Mouse (Mus musculus): Measurements from ENCODE around the gene Unc13d. TPM values are rescaled to one million over a fixed set of nuclear protein-coding genes. Genes with fewer than 3 reads are reported as not detected.
"Not testable (repeated sequence)": the region's sequence is repeated elsewhere in the genome, so short reads cannot be mapped to it uniquely, and the experiment has no call there.

The Unc13d gene
- polyA plus RNA-seq, 1 experiment: 18.2 TPM

DNA sequence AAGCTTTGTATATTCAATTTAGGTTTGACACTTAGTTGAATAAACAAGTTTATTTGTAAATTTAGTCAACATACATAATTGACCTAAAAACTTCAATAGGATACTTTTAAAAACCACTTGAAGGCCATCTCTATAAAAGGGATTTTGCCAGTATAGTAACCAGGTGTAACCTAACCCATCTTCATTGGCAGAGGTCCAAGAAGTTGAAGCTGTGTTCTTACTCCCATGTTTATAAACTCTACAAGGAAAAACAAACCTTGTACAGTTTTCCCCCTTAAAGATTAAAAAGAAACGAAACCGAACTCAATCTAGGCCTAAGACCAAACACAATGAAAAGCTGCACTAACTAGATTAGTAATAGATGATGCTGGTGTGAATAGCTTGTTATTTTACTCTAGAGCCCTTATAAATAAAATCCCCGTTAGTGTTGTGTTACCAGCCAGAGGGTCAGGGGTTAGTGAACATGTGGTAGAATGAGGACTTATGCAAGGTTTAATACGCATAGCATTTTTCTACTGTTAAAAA is 55.4 kb downstream of the Unc13d start:
- peaks cover 37% of the 10 kb centered on the region for H3K36me3 ChIP-seq (ENCODE audit: control insufficient read depth)
- TF ChIP-seq TAL1 (IDR thresholded peaks at IDR 0.05; ENCODE audit: low read length): no peak
- no peak for TF ChIP-seq GATA1 (IDR thresholded peaks at IDR 0.05; ENCODE audit: low read length)
- H3K9me3 ChIP-seq (ENCODE audit: control insufficient read depth, low read length): no peaks in the 10 kb centered on the region
- peaks cover 23% of the 10 kb centered on the region for H3K4me1 ChIP-seq (ENCODE audit: control insufficient read depth)
- no peaks in the 10 kb centered on the region for H3K27me3 ChIP-seq (ENCODE audit: control insufficient read depth)
- peak overlapping the region; percentile 58 for H3K4me3 ChIP-seq (replicated peaks)

DNA sequence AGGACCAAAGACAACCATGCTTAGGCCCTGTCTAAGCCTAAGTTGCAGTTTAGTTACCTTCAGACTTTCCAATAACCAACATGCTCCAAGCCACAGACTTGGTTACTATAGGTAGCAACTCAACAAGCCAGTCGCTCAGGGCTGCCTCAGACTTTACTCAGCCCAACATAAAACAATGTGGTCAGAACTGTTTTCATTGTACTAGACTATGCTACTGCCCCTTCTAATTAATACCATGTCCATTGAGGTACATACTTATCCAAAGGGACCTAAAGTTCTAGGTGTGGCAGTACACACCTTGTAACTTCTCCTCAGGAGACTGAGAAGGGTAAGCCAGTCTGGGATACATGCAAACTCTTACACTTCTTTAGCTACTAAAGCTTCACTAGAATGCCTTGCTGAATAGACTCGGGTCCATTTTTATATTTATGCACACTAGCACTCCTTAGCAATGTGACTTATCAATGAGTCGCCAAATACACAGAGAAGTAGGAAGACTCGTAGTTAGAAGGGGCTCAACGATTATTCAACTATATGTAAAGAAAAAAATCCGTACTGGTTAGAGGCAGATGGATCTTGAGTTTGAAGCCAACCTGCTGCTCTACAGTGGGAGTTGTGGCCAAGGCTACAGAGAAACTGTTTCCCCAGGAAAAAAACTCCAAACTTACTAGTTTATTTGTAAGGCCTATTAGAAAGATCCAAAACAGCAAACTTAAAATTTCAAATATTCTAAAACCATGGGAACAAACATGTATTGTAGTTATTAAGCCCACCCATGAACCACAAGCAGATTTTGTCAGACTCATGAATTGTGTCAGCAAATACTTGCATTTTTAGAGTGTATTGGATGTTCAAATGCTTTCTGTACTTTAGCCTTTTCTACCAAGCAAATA is 56.2 kb downstream of the Unc13d start:
- Histone ChIP-seq H3K9me3 (ENCODE audit: control insufficient read depth, low read length) (no peaks in the 10 kb centered on the region), H3K4me1 (ENCODE audit: control insufficient read depth) (peaks cover 23% of the 10 kb centered on the region), H3K4me3 (replicated peaks) (peak overlapping the region; percentile 58), H3K27me3 (ENCODE audit: control insufficient read depth) (no peaks in the 10 kb centered on the region), H3K36me3 (ENCODE audit: control insufficient read depth) (peaks cover 37% of the 10 kb centered on the region)
- TF ChIP-seq GATA1 (IDR thresholded peaks at IDR 0.05; ENCODE audit: low read length): no peak
- TF ChIP-seq TAL1 (IDR thresholded peaks at IDR 0.05; ENCODE audit: low read length): no peak

DNA sequence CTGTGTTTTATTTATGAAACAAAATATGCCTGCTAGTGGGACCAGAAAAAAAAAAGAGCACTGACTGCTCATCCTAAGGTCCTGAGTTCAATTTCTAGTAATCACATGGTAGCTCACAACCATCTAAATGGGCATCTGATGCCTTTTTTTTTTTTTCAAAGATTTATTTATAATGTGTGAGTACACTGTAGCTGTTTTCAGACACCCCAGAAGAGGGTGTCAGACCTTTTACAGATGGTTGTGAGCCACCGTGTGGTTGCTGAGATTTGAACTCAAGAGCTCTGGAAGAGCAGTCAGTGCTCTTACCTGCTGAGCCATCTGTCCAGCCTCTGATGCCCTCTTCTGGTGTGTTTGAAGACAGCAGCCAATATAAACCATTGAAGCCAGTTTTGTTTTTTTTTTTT is 57.2 kb downstream of the Unc13d start:
- Histone ChIP-seq H3K27me3 (ENCODE audit: control insufficient read depth) (peaks cover 7% of the 10 kb centered on the region), H3K4me1 (ENCODE audit: control insufficient read depth) (peaks cover 21% of the 10 kb centered on the region), H3K4me3 (replicated peaks) (no peak overlapping the region), H3K9me3 (ENCODE audit: control insufficient read depth, low read length) (no peaks in the 10 kb centered on the region), H3K36me3 (ENCODE audit: control insufficient read depth) (peaks cover 37% of the 10 kb centered on the region)
- TF ChIP-seq TAL1 (IDR thresholded peaks at IDR 0.05; ENCODE audit: low read length): no peak
- no peak for TF ChIP-seq GATA1 (IDR thresholded peaks at IDR 0.05; ENCODE audit: low read length)

DNA sequence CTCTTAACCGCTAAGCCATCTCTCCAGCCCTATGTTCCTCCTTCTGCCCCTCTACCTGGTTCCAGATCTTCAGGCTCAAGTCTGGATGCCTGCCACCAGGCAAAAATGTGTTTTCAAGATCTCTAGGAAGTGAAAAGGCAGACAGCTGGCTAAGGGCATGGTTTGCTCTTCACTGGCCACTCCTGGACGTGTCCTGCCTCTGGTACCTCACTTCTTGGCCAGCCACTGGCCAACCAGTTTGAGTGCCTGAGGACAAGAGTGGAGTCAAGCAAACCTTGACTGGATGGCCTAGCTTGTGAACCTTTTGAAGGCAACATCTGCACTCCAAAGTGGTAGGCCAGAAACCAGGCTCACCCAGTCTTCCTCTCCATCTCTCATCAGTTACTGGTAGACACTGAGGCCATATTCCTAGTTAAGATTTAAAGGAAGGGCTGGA is 57.8 kb downstream of the Unc13d start:
- no peaks in the 10 kb centered on the region for H3K9me3 ChIP-seq (ENCODE audit: control insufficient read depth, low read length)
- TF ChIP-seq GATA1 (IDR thresholded peaks at IDR 0.05; ENCODE audit: low read length) (no peak), TAL1 (IDR thresholded peaks at IDR 0.05; ENCODE audit: low read length) (no peak)
- H3K4me3 ChIP-seq (replicated peaks): no peak overlapping the region
- H3K4me1 ChIP-seq (ENCODE audit: control insufficient read depth): peaks cover 19% of the 10 kb centered on the region
- H3K27me3 ChIP-seq (ENCODE audit: control insufficient read depth): peaks cover 10% of the 10 kb centered on the region
- H3K36me3 ChIP-seq (ENCODE audit: control insufficient read depth): peaks cover 37% of the 10 kb centered on the region

DNA sequence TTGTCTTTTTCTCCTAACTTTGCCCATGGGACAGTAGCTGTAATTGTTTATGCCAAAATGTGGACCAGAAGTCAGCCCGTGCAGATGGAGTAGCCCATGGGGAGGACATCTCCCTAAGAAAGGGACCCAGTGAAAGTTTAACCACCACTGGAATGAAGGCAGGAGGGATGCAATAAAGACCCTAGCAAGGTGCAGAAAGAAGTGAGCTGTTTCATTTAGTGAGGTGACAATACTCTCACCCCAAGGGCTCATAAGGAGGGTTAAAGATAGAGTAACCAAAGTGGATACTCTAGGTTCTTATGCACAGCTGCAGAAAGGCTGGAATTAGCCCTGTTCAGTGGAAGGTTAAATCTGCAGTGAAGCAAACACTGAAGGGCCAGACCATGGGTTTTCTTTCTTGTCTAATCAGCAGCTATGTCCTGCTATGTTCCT is 58.4 kb downstream of the Unc13d start:
- H3K4me1 ChIP-seq (ENCODE audit: control insufficient read depth): peaks cover 19% of the 10 kb centered on the region
- H3K4me3 ChIP-seq (replicated peaks): no peak overlapping the region
- H3K27me3 ChIP-seq (ENCODE audit: control insufficient read depth): peaks cover 15% of the 10 kb centered on the region
- peaks cover 37% of the 10 kb centered on the region for H3K36me3 ChIP-seq (ENCODE audit: control insufficient read depth)
- TF ChIP-seq GATA1 (IDR thresholded peaks at IDR 0.05; ENCODE audit: low read length) (no peak), TAL1 (IDR thresholded peaks at IDR 0.05; ENCODE audit: low read length) (no peak)
- no peaks in the 10 kb centered on the region for H3K9me3 ChIP-seq (ENCODE audit: control insufficient read depth, low read length)

DNA sequence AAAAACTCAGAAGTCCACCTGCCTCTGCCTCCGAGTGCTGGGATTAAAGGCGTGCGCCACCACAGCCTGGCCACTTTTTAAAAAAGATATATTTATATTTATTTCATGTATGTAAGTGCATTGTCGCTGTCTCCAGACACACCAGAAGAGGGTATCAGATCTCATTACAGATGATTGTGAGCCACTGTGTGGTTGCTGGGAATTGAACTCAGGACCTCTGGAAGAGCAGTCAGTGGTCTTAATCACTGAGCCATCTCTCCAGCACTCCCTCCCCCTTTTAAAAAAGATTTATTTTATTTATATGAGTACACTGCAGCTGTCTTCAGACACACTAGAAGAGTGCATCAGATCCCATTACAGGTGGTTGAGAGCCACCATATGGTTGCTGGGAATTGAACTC is 58.9 kb downstream of the Unc13d start:
- Histone ChIP-seq H3K36me3 (ENCODE audit: control insufficient read depth) (peaks cover 34% of the 10 kb centered on the region), H3K27me3 (ENCODE audit: control insufficient read depth) (peaks cover 20% of the 10 kb centered on the region), H3K4me1 (ENCODE audit: control insufficient read depth) (peaks cover 19% of the 10 kb centered on the region)
- not testable (repeated sequence) for H3K9me3 ChIP-seq (ENCODE audit: control insufficient read depth, low read length); H3K4me3 ChIP-seq (replicated peaks)

DNA sequence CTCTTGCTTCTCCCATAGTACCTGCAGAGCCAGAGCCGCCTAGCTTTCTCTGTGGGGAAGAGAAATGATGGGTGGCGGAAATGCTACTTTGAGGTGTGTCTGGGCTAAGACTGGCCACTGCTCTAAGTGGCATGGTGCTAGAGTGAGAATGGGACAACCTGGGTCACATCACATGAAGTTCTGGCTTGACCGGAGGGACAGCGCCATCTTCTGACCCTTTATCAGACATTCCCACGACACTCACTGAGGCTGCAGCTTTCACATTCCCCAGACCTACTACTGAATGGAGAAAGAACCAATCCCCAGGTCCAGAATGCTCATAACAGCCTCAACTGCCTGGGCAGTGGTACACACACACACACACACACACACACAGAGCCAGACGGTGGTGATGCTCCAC is 59.7 kb downstream of the Unc13d start:
- no peaks in the 10 kb centered on the region for H3K9me3 ChIP-seq (ENCODE audit: control insufficient read depth, low read length)
- H3K4me3 ChIP-seq (replicated peaks): no peak overlapping the region
- H3K4me1 ChIP-seq (ENCODE audit: control insufficient read depth): peaks cover 19% of the 10 kb centered on the region
- peaks cover 26% of the 10 kb centered on the region for H3K36me3 ChIP-seq (ENCODE audit: control insufficient read depth)
- TF ChIP-seq GATA1 (IDR thresholded peaks at IDR 0.05; ENCODE audit: low read length) (no peak), TAL1 (IDR thresholded peaks at IDR 0.05; ENCODE audit: low read length) (no peak)
- peaks cover 25% of the 10 kb centered on the region for H3K27me3 ChIP-seq (ENCODE audit: control insufficient read depth)

DNA sequence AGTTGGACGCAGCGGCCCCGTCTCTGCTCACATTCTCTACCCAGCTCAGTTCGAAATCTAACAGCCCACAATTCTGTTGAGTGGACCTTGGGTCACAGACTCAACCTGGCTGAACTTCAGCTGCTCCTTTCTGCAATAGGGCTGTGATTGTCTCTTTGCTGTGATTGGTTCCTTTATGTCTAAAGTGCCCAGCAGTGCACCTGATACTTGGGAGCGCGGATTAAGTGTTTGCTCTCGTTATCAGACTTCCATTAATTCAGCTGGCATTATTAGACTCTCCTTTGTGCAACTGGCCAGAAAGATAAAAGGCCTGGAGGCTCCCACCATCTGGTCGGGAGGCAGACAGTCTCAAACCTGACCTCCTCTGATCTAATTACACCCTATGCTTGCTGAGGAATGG is 62.9 kb downstream of the Unc13d start:
- TF ChIP-seq GATA1 (IDR thresholded peaks at IDR 0.05; ENCODE audit: low read length) (no peak), TAL1 (IDR thresholded peaks at IDR 0.05; ENCODE audit: low read length) (no peak)
- H3K4me1 ChIP-seq (ENCODE audit: control insufficient read depth): peaks cover 25% of the 10 kb centered on the region
- H3K9me3 ChIP-seq (ENCODE audit: control insufficient read depth, low read length): no peaks in the 10 kb centered on the region
- peaks cover 37% of the 10 kb centered on the region for H3K27me3 ChIP-seq (ENCODE audit: control insufficient read depth)
- no peak overlapping the region for H3K4me3 ChIP-seq (replicated peaks)
- H3K36me3 ChIP-seq (ENCODE audit: control insufficient read depth): peaks cover 3% of the 10 kb centered on the region

DNA sequence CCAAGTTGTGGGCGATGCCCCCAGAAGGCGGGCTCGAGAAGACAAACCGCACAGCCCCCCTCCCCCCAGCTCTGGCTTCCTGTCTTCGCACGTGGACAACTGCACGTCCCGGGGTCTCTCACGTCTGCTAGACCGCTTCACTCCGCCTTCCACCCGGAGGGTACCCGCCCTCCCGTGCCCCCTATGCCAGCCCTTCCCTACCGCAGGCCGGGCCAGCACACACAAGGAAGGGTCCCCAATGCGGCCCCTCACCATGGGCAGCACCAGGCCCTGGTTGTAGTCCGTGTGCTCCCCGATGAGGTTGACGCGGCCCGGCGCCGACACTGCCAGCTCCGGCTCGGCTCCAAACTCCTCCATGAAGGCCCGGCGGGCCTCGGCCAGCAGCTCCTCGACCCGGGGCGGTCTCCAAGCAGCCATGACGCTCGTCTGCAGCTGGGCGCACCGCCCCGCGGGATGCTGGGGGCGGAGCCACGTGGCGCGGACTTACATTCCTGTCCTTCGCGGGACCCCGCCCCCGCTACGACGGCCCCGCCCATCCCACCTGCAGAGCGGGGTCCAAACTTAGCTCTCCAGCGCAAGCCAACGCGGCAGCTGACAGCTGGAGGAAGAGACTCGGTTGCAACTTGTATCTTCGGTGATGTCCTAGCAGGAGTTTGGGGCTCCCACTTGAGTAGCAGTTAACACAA is 65.4 kb downstream of the Unc13d start, which contains the start of gene Galk1:
Gene Galk1 (minus strand): TSS at position 458 of the 686 bp plus-strand sequence.
- peak within 1 kb of the TSS; percentile 67 for H3K4me3 ChIP-seq (replicated peaks)
- H3K36me3 ChIP-seq (ENCODE audit: control insufficient read depth): peaks cover 23% of the 10 kb centered on the region
- H3K27me3 ChIP-seq (ENCODE audit: control insufficient read depth): peaks cover 37% of the 10 kb centered on the region
- H3K4me1 ChIP-seq (ENCODE audit: control insufficient read depth): peaks cover 21% of the 10 kb centered on the region
- no peaks in the 10 kb centered on the region for H3K9me3 ChIP-seq (ENCODE audit: control insufficient read depth, low read length)
- TF ChIP-seq GATA1 (IDR thresholded peaks at IDR 0.05; ENCODE audit: low read length): no peak
- no peak for TF ChIP-seq TAL1 (IDR thresholded peaks at IDR 0.05; ENCODE audit: low read length)

Other genes with a start within 250 kb of the Unc13d start
- not detected in 2 replicates for gene Myo15b, start 219.6 kb downstream of the Unc13d start, polyA plus RNA-seq (2012)
- 2.1 and 3.2 TPM in 2 replicates for gene Smim5, start 178.0 kb downstream of the Unc13d start, polyA plus RNA-seq (2012)
- 0.09 and 0.28 TPM in 2 replicates for gene Smim6, start 165.9 kb downstream of the Unc13d start, polyA plus RNA-seq (2012)
- gene Sap30bp, start 144.7 kb downstream of the Unc13d start, polyA plus RNA-seq (2012): 3.0 and 3.7 TPM in 2 replicates
- 1.4 and 2.3 TPM in 2 replicates for gene Recql5, start 144.5 kb downstream of the Unc13d start, polyA plus RNA-seq (2012)
- 0.01 TPM in 1 of 2 replicates, not detected in the other for gene Itgb4, start 103.3 kb downstream of the Unc13d start, polyA plus RNA-seq (2012)
- gene Galk1, start 65.2 kb downstream of the Unc13d start, polyA plus RNA-seq (2012): 1.5 and 1.9 TPM in 2 replicates
- 117 and 150 TPM in 2 replicates for gene H3f3b, start 50.0 kb downstream of the Unc13d start, polyA plus RNA-seq (2012)
- 3.6 and 3.8 TPM in 2 replicates for gene Unk, start 47.6 kb downstream of the Unc13d start, polyA plus RNA-seq (2012)
- 142 and 153 TPM in 2 replicates for gene Wbp2, start 9.0 kb upstream of the Unc13d start, polyA plus RNA-seq (2012)
- gene Trim47, start 49.2 kb upstream of the Unc13d start, polyA plus RNA-seq (2012): 0.10 and 0.17 TPM in 2 replicates
- 0.04 and 0.08 TPM in 2 replicates for gene Trim65, start 53.2 kb upstream of the Unc13d start, polyA plus RNA-seq (2012)
- gene Mrpl38, start 60.9 kb upstream of the Unc13d start, polyA plus RNA-seq (2012): 7.7 and 8.4 TPM in 2 replicates
- 1.1 and 1.3 TPM in 2 replicates for gene Fbf1, start 90.2 kb upstream of the Unc13d start, polyA plus RNA-seq (2012)
- 7.6 and 10.2 TPM in 2 replicates for gene Ten1, start 120.9 kb upstream of the Unc13d start, polyA plus RNA-seq (2012)
- 0.10 and 0.11 TPM in 2 replicates for gene Acox1, start 121.1 kb upstream of the Unc13d start, polyA plus RNA-seq (2012)
- 0.01 TPM in 2 replicates for gene Evpl, start 160.1 kb upstream of the Unc13d start, polyA plus RNA-seq (2012)
- gene Srp68, start 196.3 kb upstream of the Unc13d start, polyA plus RNA-seq (2012): 0.78 and 1.9 TPM in 2 replicates
- gene Galr2, start 203.0 kb upstream of the Unc13d start, polyA plus RNA-seq (2012): not detected in 2 replicates
- gene Exoc7, start 229.3 kb upstream of the Unc13d start, polyA plus RNA-seq (2012): 0.84 and 0.94 TPM in 2 replicates

Data from erythroblast, embryonic 14.5 days (primary cell).